Mouse (Mus musculus) heart, adult 18-20 months (tissue): Measurements from ENCODE around the gene Cpm. TPM values are rescaled to one million over a fixed set of nuclear protein-coding genes. Genes with fewer than 3 reads are reported as not detected.

Experiments used
- DNase-seq, 2 experiments: peaks; one replicate each; pipeline ENCODE4 v3.0.0; 2021 to 2022; ENCODE audit warnings: mixed read lengths in 1 of 2
- total RNA-seq, 2 experiments: library from RNA; stranded (reverse); gene quantifications; 2 replicates each; pipeline ENCODE4 v1.2.3; 2021

Cpm gene
- total RNA-seq, 2 experiments from 2014 or later: 2.9 to 3.5 TPM

DNA sequence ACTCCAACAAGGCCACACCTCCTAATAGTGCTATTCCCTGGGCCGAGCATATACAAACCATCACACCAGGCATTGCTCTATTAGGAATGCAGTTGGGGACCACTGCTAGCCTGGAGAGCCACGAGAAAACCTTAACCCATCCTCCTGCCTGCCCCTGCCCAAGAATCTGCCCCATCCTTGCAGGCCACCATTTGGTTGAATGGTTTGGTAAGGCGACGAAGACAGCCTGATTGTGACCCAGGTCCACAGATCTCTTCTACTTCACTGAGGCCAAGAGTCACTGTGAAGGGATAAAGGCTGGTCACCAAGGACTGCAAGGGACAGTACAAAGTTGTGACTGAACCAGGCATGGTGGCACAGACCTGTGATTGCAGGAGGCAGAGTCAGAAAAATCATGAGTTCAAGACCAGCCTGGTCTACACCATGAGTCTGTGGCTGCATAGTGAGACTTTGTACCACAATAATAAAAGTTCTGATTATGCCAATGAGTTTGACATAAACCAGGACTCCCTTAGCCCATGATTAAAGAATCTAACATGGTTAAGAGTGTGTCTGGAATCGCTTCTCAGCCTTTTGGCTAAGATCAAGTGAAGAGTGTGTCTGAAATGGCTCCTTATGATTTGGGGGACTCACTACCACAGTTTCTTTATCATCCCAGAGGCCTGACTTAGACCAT lies 17.3 kb downstream of the Cpm start:
- DNase-seq: no peak

- no peak for DNase-seq
These were observed 17.8 kb downstream of the Cpm start for GRCm38 (mm10) chr10:117647158-117647505.

DNA sequence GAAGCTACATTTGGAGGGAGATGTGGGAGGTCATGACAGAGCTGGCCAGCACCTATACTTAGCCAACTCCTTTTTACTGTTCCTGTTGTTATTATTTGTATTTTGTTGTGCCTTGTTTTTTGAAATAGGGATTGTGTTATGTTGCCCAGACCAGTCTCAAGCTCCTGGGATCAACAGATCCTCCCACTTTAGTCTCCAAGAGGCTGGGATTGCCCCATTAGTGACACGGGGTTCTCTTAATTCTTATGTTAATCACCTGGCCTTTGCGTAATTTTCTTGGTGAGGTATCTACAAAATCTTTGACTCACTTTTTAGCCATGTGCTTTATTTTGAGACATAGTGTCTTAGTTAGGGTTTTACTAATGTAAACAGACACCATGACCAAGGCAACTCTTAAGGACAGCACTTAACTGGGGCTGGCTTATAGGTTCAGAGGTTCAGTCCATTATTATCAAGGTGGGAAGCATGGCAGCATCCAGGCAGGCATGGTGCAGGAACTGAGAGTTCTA lies 18.7 kb downstream of the Cpm start:
- no peak for DNase-seq

DNA sequence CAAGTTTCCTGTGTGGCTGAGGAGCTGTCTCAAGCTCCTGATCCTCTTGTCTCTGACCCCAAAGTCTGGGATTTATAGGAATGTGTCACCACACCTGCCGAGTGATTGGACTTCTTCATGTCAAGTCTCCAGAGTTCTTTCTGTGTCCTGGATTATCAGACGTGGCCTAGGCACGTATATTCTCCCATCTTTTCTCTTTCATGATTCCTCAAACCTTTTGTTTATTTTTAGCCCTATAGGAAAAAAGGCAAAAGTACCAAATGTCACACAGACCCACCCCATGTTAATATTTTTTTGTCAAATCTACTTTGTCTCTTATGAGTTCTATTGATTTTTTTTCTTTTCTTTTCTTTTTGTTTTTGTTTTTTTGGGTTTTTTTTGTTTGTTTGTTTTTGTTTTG lies 19.3 kb downstream of the Cpm start:
- no peak for DNase-seq

DNA sequence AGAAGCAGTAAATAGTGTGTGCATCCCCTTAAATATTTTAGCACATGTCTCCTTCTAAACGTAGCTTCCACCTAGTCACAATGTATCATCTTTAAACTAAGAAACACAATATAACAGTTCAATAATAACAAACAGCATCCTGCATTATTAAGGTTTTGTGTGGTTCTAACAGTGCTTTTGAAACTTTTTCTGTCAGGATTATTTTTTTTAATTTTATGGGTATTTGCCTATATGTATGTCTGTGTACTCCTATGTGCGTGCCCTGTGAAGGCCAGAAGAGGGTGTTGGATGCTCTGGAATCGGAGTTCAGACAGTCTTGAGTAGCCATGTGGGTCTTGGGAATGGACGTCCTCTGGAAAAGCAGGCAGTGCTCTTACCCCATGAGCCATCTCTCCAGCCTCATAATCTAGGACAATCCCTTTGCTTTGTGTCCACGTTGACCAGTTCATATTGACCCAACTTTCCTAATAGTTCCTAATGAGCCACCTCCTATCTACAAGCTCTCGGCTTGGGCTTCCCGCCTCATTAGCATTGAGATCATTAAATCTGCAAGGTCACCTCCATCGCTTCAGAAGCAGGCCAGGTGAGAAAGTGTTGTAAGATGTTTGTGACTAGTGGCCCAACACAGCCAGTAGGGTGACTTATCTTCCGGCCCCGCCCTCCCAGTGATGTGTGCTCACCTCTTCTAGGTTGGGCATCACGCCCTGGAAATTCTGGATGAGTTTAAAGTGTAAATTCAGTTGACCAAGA lies 20.2 kb downstream of the Cpm start:
- DNase-seq: no peak

GRCm38 (mm10) chr10:117650042-117650655 lies 20.8 kb downstream of the Cpm start:
- DNase-seq: no peak

DNA sequence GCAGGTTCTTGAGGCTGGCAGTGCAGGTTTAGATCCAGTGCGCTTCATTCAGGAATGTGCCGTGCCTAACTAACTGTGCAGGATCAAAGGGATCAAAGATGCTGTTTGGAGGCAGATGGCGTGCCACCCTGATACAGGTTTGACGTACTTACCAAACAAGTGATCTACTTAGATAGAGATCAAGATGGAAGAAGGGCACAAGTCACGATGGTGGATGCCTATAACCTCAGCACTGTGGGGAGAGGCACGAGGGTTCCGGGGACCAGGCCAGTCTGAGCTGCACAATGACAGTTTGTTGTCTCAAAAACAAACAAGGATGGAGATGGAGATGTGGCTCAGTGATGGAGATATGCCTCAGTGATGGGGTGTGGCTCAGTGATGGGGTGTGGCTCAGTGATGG lies 21.4 kb downstream of the Cpm start:
- DNase-seq: no peak

DNA sequence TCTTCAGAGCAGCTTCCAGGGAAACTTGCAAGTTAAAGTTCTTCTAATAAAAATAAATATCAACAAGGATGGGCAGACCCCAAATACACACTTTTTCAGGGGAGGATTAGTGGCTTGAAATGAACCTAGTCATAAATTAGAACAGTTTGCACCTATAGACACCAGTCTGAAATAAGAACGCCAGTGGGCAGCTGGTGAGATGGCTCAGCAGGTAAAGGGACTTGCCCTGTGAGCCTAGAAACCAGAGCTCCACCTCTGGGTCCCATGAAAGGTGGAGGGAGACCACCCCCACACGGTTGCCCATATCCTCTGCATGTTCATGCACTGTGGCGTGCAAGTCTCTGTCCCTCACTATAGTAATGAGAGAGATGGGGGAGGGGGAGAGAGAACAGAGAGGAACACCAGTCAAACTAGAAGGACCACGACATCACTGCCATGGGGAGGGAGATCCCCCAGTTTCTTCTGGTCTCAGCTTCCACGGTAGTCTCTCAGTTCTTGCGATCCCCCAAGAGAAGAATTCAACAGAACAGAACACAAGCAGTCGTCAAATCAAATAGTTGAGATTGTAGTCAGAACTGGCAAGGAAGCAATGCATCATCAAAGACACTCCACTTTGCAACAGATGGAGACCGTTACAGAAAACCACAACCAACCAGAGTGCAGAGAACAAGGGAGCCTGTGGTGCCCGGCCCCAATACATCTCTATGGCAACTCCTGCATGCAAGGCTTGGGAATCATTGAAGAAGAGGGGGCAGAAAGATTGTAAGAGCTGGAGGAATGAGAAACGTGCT lies 22.5 kb downstream of the Cpm start:
- no peak for DNase-seq

DNA sequence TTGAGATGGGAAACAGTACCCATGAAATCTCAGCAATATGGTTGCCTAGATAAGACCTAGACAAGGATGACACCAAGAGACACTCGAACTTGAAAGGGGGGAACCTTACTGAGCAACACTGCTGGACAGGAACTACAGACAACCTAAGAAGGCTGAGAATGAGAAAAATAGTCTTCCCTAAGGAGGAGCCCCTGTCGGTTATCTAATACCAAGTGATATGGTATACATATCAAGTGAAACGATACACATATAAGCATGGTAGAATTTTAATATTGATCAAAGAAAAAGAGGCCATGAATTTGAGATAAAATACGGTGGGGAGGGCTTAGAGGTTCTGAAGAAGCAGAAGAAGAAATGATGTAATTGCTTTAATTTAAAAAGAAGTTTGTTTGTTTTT lies 23.1 kb downstream of the Cpm start:
- no peak for DNase-seq

DNA sequence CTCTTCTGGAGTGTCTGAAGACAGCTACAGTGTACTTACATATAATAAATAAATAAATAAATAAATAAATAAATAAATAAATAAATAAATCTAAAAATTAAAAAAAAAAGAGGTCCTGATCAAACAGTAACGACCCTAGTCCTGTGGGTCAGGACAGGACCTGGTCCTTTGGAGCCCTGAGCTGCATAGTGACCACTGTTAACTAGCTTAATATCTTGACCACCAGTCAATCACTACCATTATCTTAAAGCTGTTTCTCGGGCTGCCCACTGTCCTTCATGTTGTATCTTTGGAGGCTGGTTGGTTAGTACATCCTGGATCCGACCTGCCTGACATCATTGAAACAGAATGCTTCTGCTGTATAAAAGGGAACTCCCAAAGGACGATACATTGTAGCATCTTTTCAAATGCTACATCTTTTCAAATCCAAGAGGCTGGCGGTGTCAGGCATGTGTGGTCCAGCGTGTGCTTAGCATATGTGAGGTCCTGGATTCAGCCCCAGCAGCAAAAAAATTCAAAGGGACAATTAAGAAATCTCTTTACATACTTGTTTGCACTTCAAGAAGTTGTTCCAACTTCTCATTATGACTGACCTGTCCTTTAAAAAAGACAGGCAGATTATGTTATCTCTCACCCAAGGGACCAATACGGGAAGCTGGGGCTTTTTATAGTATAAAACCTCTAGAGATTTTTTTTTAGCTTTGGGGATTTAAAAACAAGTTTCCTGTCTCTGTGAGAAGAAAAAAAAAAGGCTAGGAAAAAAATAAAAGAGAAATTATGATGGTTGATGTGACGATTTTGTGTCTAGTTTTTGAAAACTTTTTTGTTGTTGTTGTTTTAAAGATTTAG lies 23.9 kb downstream of the Cpm start:
- no peak for DNase-seq

GRCm38 (mm10) chr10:117653779-117654173 lies 24.5 kb downstream of the Cpm start:
- DNase-seq: no peak

GRCm38 (mm10) chr10:117654576-117655123 lies 25.4 kb downstream of the Cpm start:
- no peak for DNase-seq

- DNase-seq: no peak
These were observed 26.2 kb downstream of the Cpm start for GRCm38 (mm10) chr10:117655460-117655859.

GRCm38 (mm10) chr10:117655908-117656661 lies 26.8 kb downstream of the Cpm start:
- no peak for DNase-seq

- no peak for DNase-seq
These were observed 27.3 kb downstream of the Cpm start for GRCm38 (mm10) chr10:117656662-117656962.

- no peak for DNase-seq
These were observed 27.8 kb downstream of the Cpm start for GRCm38 (mm10) chr10:117656985-117657658.

DNA sequence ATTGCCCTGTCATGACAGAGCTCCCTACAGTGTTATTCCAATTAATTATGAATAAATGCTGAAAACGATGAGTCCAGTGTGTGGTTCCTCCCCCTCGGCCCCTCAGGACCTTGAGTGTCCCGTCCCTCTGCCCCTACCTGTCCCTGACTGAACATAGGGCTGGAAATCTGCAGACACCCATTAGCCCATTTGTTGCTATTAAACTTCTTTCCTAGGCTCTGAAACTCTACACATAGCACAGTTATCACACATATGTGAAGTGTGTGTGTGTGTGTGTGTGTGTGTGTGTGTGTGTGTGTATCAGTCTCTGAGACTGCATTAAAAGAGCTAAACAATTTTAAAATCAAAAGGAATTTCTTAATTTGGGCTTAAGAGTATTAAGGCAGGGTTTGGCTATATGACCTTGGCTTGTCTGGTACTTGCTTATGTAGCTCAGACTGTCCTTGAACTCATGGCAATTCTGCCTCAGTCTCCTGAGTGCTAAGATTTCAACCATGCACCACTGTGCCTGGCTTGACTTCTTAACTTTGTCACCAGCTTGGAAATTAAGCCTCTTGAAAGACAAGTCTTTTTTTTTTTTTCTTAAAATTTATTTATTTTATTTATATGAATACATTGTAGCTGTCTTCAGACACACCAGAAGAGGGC lies 28.5 kb downstream of the Cpm start:
- DNase-seq: no peak

DNA sequence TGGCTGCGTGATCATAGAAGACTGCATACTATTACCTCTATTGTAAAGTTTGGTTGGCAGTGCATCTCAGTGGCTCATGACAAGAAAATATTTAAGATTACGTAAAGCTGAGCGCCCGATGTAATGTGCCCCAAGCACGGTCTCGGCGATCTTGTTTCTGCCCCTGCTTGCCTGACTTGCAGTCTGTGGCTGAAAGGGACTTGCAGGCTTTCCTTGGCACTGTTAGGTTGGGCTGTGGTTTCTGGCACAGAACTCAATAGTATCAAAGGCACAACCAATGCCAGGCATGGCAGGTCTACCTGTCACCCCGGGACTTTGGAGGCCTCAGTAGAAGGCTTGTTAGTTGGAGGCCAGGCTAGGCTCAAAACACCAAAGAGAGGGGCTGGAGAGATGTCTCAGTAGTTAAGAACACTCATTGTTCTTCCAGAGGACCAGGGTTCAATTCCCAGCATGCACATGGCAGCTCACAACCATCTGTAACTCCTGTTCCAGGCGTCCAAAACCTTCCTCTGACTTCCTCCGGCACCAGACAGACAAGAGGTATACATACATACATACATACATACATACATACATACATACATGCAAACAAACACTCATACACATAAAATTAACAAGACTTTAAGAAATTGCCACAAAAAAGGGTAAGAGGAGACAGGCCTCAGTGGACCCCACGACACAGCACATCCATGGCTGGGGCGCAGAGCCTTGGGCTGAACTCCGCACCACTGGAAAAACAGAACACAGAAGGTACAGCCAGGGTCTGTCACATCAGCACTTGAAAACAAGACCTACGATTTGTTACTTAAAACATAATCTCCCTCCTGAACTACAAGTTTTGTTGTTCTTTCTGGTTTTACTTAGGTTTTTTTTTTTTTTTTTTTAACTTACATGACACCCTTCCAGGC lies 29.5 kb downstream of the Cpm start:
- no peak for DNase-seq

- DNase-seq: no peak
These were observed 30.1 kb downstream of the Cpm start for GRCm38 (mm10) chr10:117659430-117659813.
